Mouse (Mus musculus) neural tube, embryonic 15.5 days (tissue): ENCODE results near the gene Sh2d3c. TPM values are rescaled to one million over a fixed set of nuclear protein-coding genes. Genes with fewer than 3 reads are reported as not detected.

Experiments
- ATAC-seq: fragments of 200-750 bp; cut with Nextera tagmentation; 2 replicates; pipeline ENCODE4 v1.8.0; 2017; ENCODE audit warnings: mild to moderate bottlenecking, moderate TSS enrichment, moderate library complexity; ENCODE audit not compliant: low FRiP score
- H3K27ac ChIP-seq: fragments of 300-500 bp; sonication (generic); replicated peaks from 2 replicates; pipeline ENCODE4 v1.5.1; 2015; ENCODE audit warnings: mild to moderate bottlenecking, inconsistent platforms
- H3K27me3 ChIP-seq: fragments of 300-500 bp; sonication (generic); replicated peaks from 2 replicates; pipeline ENCODE4 v1.6.1; 2015; ENCODE audit warnings: inconsistent platforms
- H3K36me3 ChIP-seq: fragments of 300-500 bp; sonication (generic); 2 replicates; pipeline ENCODE4 v1.6.1; 2015; ENCODE audit warnings: inconsistent platforms
- H3K4me1 ChIP-seq: fragments of 300-500 bp; sonication (generic); 2 replicates; pipeline ENCODE4 v1.6.1; 2015; ENCODE audit warnings: inconsistent platforms
- H3K4me2 ChIP-seq: fragments of 300-500 bp; sonication (generic); 2 replicates; pipeline ENCODE4 v1.6.1; 2015; ENCODE audit warnings: inconsistent platforms, mild to moderate bottlenecking, moderate library complexity
- H3K4me3 ChIP-seq: fragments of 300-500 bp; sonication (generic); replicated peaks from 2 replicates; pipeline ENCODE4 v1.5.1; 2015; ENCODE audit warnings: mild to moderate bottlenecking, inconsistent platforms
- H3K9ac ChIP-seq: fragments of 300-500 bp; sonication (generic); replicated peaks from 2 replicates; pipeline ENCODE4 v1.6.1; 2015; ENCODE audit warnings: mild to moderate bottlenecking, inconsistent platforms
- H3K9me3 ChIP-seq: fragments of 300-500 bp; sonication (generic); replicated peaks from 2 replicates; pipeline ENCODE4 v1.6.1; 2016; ENCODE audit warnings: inconsistent platforms
- WGBS: fragments of 180-500 bp; shearing (Covaris S2); methylation state at CpG from one replicate; pipeline ENCODE4 v1.1.7; 2015; ENCODE audit warnings: mixed read lengths; 5-methylcytosine and 5-hydroxymethylcytosine counted together
- polyA plus RNA-seq: library from polyadenylated mRNA; unstranded; fragments of >200 nt; fragmentation: Nextera tagmentation; extraction: Ambion mirVana; gene quantifications from 2 replicates; pipeline ENCODE4 v1.2.1, GENCODE M21; 2015

Sh2d3c gene
- polyA plus RNA-seq, 1 experiment from 2014 or later = 50.1 TPM

- H3K4me2 ChIP-seq = peak overlapping the region; percentile 52
- H3K27me3 ChIP-seq = no peaks in the 10 kb centered on the region
- H3K4me1 ChIP-seq = peaks cover 7% of the 10 kb centered on the region; the same call in 1 of the 2 replicates
- H3K9me3 ChIP-seq = no peaks in the 10 kb centered on the region
- peak overlapping the region; percentile 42 for H3K27ac ChIP-seq
- no peaks in the 10 kb centered on the region for H3K36me3 ChIP-seq
- peak overlapping the region; percentile 33 for H3K4me3 ChIP-seq
- 59% methylated on average over 7 of the region's 7 CpGs for WGBS
- no peak overlapping the region for H3K9ac ChIP-seq
- no peak for ATAC-seq
These were observed 7.6 kb downstream of the Sh2d3c start for GRCm38 (mm10) chr2:32728463-32728862.

- H3K36me3 ChIP-seq = no peaks in the 10 kb centered on the region
- no peaks in the 10 kb centered on the region for H3K27me3 ChIP-seq
- peaks cover 7% of the 10 kb centered on the region; the same call in 1 of the 2 replicates for H3K4me1 ChIP-seq
- no peaks in the 10 kb centered on the region for H3K9me3 ChIP-seq
- 65% methylated on average over 4 of the region's 4 CpGs for WGBS
- ATAC-seq = no peak
- no peak overlapping the region for H3K9ac ChIP-seq
- peak overlapping the region; percentile 27; the same call in 1 of the 2 replicates for H3K4me2 ChIP-seq
- no peak overlapping the region for H3K4me3 ChIP-seq
- no peak overlapping the region for H3K27ac ChIP-seq
These were observed 8.7 kb downstream of the Sh2d3c start for GRCm38 (mm10) chr2:32729547-32729946.

GRCm38 (mm10) chr2:32730854-32731253 lies 10.0 kb downstream of the Sh2d3c start:
- no peak overlapping the region for H3K9ac ChIP-seq
- ATAC-seq = no peak

GRCm38 (mm10) chr2:32731911-32732310 lies 11.1 kb downstream of the Sh2d3c start:
- 0 out of 2 replicates have a peak overlapping the region, but pooled peaks have one; percentile 4 for H3K27ac ChIP-seq
- no peaks in the 10 kb centered on the region for H3K9me3 ChIP-seq
- no peaks in the 10 kb centered on the region for H3K27me3 ChIP-seq
- peaks cover 6% of the 10 kb centered on the region; the same call in 1 of the 2 replicates for H3K4me1 ChIP-seq
- no peaks in the 10 kb centered on the region for H3K36me3 ChIP-seq
- ATAC-seq = no peak
- H3K4me3 ChIP-seq = no peak overlapping the region
- 68% methylated on average over 4 of the region's 4 CpGs for WGBS
- no peak overlapping the region for H3K9ac ChIP-seq
- H3K4me2 ChIP-seq = no peak overlapping the region

More at GRCm38 (mm10) chr2:32730854-32731253, 10.0 kb downstream of the Sh2d3c start:
- WGBS = 57% methylated on average over 11 of the region's 11 CpGs
- Histone ChIP-seq H3K27me3 (no peaks in the 10 kb centered on the region), H3K4me1 (peaks cover 7% of the 10 kb centered on the region; the same call in 1 of the 2 replicates), H3K4me2 (peak overlapping the region; percentile 19; the same call in 1 of the 2 replicates), H3K36me3 (no peaks in the 10 kb centered on the region), H3K27ac (0 out of 2 replicates have a peak overlapping the region, but pooled peaks have one; percentile 39), H3K9me3 (no peaks in the 10 kb centered on the region), H3K4me3 (no peak overlapping the region)

GRCm38 (mm10) chr2:32732695-32733094 lies 11.8 kb downstream of the Sh2d3c start:
- Histone ChIP-seq H3K9me3 (no peaks in the 10 kb centered on the region), H3K4me1 (0 out of 2 replicates have a peak, but pooled peaks cover 3% of the 10 kb centered on the region), H3K27ac (no peak overlapping the region), H3K4me2 (no peak overlapping the region), H3K36me3 (no peaks in the 10 kb centered on the region), H3K9ac (no peak overlapping the region), H3K27me3 (no peaks in the 10 kb centered on the region), H3K4me3 (no peak overlapping the region)
- WGBS = 78% methylated on average over 6 of the region's 6 CpGs
- no peak for ATAC-seq

- no peaks in the 10 kb centered on the region for H3K27me3 ChIP-seq
- no peaks in the 10 kb centered on the region for H3K36me3 ChIP-seq
- no peak overlapping the region for H3K9ac ChIP-seq
- no peak overlapping the region for H3K4me2 ChIP-seq
- 0 out of 2 replicates have a peak overlapping the region, but pooled peaks have one; percentile 3 for H3K27ac ChIP-seq
- H3K4me1 ChIP-seq = peaks cover 6% of the 10 kb centered on the region; the same call in 1 of the 2 replicates
- no peak for ATAC-seq
- H3K4me3 ChIP-seq = no peak overlapping the region
- H3K9me3 ChIP-seq = no peaks in the 10 kb centered on the region
- WGBS = 51% methylated on average over 4 of the region's 4 CpGs
These were observed 13.6 kb downstream of the Sh2d3c start for GRCm38 (mm10) chr2:32734480-32734879.

- ATAC-seq = no peak
- H3K4me1 ChIP-seq = peaks cover 11% of the 10 kb centered on the region; the same call in 1 of the 2 replicates
- no peak overlapping the region for H3K9ac ChIP-seq
- WGBS = 60% methylated on average over 4 of the region's 4 CpGs
- no peak overlapping the region for H3K4me3 ChIP-seq
- no peak overlapping the region for H3K4me2 ChIP-seq
- H3K27me3 ChIP-seq = no peaks in the 10 kb centered on the region
- no peak overlapping the region for H3K27ac ChIP-seq
- H3K36me3 ChIP-seq = no peaks in the 10 kb centered on the region
- no peaks in the 10 kb centered on the region for H3K9me3 ChIP-seq
These were observed 14.1 kb downstream of the Sh2d3c start for GRCm38 (mm10) chr2:32734933-32735332.

GRCm38 (mm10) chr2:32736306-32736829 lies 15.5 kb downstream of the Sh2d3c start:
- 37% methylated on average over 3 of the region's 3 CpGs for WGBS

GRCm38 (mm10) chr2:32737008-32737407 lies 16.2 kb downstream of the Sh2d3c start:
- Histone ChIP-seq H3K36me3 (no peaks in the 10 kb centered on the region), H3K9ac (no peak overlapping the region), H3K4me3 (no peak overlapping the region), H3K4me2 (no peak overlapping the region), H3K27me3 (no peaks in the 10 kb centered on the region), H3K9me3 (no peaks in the 10 kb centered on the region), H3K27ac (no peak overlapping the region), H3K4me1 (peaks cover 26% of the 10 kb centered on the region)
- 64% methylated on average over 6 of the region's 6 CpGs for WGBS
- no peak for ATAC-seq

More at GRCm38 (mm10) chr2:32736306-32736829, 15.5 kb downstream of the Sh2d3c start:
- H3K36me3 ChIP-seq = no peaks in the 10 kb centered on the region
- no peaks in the 10 kb centered on the region for H3K9me3 ChIP-seq
- no peak overlapping the region for H3K4me2 ChIP-seq
- no peak overlapping the region for H3K9ac ChIP-seq
- ATAC-seq = no peak
- no peaks in the 10 kb centered on the region for H3K27me3 ChIP-seq
- peaks cover 20% of the 10 kb centered on the region for H3K4me1 ChIP-seq
- no peak overlapping the region for H3K27ac ChIP-seq
- no peak overlapping the region for H3K4me3 ChIP-seq

GRCm38 (mm10) chr2:32739311-32739710 lies 18.5 kb downstream of the Sh2d3c start:
- no peaks in the 10 kb centered on the region for H3K36me3 ChIP-seq
- ATAC-seq = no peak
- H3K27ac ChIP-seq = no peak overlapping the region
- peaks cover 48% of the 10 kb centered on the region for H3K4me1 ChIP-seq
- no peak overlapping the region for H3K4me3 ChIP-seq
- H3K9ac ChIP-seq = 0 out of 2 replicates have a peak overlapping the region, but pooled peaks have one; percentile 3
- WGBS = 78% methylated on average over 4 of the region's 4 CpGs
- no peaks in the 10 kb centered on the region for H3K27me3 ChIP-seq
- H3K9me3 ChIP-seq = no peaks in the 10 kb centered on the region
- no peak overlapping the region for H3K4me2 ChIP-seq

GRCm38 (mm10) chr2:32740916-32741272 lies 20.0 kb downstream of the Sh2d3c start, which contains the start of gene 6330409D20Rik:
TSS of gene 6330409D20Rik (minus strand) at chr2:32741016.
- Histone ChIP-seq H3K4me3 (peak within 1 kb of the TSS; percentile 80), H3K9ac (peak within 1 kb of the TSS; percentile 94), H3K4me2 (peak within 1 kb of the TSS; percentile 76), H3K27me3 (no peaks in the 10 kb centered on the region), H3K27ac (peak within 1 kb of the TSS; percentile 89), H3K9me3 (no peaks in the 10 kb centered on the region), H3K4me1 (peaks cover 51% of the 10 kb centered on the region), H3K36me3 (peaks cover 12% of the 10 kb centered on the region)
- 6% methylated on average over 11 of the region's 11 CpGs for WGBS
- ATAC-seq = no peak
